Mouse (Mus musculus) hindlimb bud, embryonic 11.5 days (tissue): ENCODE results near the gene Cyfip1.
"Not testable (repeated sequence)": the region's sequence is repeated elsewhere in the genome, so short reads cannot be mapped to it uniquely, and the experiment has no call there.

Source experiments
- DNase-seq: peaks from one replicate; pipeline ENCODE4 v3.0.0-alpha.2; 2012; ENCODE audit warnings: low read depth, low spot score; ENCODE audit errors: extremely low spot score

Cyfip1 gene

DNA sequence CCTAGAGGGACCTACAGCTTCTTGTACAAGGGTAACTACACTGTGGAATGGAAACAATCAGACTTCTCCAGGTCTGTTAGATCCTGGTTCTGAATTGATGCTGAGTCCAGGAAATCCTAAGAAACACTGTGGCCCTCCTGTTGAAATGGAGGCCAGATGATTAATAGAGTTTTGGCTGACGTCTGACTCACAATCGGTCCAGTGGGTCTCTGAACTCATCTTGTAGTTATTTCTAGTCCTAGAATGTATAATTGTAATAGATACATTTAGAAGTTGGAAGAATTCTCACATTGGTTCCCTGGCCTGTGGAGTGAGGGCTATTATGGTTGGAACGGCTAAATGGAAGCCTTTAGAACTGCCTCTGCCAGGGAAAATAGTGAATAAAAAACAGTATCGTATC, 19.6 kb downstream of the Cyfip1 start:
- no peak for DNase-seq

DNA sequence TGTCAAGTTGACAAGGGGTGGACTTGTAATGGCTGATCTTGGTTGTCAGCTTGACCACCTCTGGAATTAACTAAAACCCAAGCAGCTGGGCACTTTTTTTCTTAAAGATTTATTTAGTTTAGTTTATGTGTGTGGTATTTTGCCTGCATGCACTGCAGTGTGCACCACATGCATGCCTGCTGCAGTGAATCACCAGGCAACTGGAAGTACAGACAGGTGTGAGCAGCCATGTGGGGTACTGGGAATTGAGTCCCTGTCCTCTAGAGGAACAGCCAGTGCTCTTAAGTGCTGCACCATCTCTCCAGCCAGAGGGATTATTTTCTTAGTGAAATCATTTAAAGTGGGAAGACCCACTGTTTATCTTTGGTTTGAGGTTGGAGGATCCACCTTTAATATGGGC, 23.5 kb downstream of the Cyfip1 start:
- no peak for DNase-seq

DNA sequence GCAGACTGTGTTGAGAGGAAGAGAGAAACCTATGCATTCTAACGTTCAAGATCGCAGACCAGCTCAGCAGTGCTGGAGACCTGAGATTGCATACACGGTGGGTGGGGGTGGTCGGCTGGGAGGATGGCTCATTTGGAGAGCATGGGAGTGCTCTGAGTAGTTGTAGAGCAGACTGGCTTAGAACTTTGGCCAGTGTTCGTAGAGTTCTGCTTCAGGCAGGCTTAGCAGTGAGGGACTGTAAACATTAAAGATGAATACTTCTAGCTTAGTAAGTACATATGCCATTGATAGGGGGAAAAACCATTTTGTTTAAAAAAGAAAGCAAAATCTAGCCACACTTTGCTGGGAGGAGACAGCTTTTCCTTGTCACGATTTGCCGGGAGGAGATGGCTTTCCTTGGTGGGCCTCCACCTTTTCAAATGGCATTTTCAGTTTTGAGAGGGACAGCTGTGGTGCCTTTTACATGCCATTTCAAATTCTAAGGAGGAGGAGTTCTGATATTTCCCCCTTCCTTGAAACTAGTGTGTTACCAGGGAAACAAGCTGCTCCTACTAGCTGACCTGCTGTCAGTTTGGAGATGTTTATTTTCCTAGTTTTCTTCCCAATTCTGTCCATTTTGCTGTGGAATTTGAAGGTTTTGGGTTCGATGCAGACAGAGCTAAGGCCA, 24.3 kb downstream of the Cyfip1 start:
- DNase-seq, result no peak

DNA sequence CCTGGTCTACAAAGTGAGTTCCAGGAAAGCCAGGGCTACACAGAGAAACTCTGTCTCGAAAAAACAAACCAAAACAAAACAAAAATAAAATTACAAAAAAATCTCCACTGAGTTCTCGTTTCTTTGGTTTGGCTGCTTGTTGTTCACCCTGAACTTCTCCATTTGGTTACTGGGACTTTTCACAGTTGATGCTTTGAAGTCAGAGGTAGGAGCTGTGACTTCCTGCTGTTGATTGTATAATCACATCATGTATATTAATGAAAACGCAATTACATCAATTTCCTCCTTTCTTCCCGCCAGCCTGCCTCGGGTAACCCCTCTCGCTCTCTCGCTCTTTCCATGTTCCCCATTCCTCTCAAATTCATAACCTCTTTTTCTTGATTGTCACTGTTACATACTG, 26.7 kb downstream of the Cyfip1 start:
- DNase-seq, result no peak

DNA sequence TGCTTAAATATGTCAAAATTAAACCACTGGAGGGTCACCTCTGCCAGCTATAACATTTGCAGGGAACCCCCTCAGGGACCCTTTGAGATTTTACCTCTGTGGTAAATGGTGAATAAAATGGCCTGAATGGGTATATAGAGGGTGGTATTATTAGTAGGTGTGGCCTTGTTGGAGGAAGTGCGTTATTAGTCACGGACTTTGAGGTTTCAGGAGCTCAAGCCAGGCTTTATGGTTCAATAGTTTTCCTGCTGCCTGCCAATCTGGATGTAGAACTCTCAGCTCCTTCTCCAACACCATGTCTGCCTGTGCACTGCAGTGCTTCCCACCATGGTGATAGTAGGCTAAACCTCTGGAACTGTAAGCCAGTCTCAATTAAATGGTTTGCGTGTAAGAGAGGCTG, 27.7 kb downstream of the Cyfip1 start:
- DNase-seq, result no peak

DNA sequence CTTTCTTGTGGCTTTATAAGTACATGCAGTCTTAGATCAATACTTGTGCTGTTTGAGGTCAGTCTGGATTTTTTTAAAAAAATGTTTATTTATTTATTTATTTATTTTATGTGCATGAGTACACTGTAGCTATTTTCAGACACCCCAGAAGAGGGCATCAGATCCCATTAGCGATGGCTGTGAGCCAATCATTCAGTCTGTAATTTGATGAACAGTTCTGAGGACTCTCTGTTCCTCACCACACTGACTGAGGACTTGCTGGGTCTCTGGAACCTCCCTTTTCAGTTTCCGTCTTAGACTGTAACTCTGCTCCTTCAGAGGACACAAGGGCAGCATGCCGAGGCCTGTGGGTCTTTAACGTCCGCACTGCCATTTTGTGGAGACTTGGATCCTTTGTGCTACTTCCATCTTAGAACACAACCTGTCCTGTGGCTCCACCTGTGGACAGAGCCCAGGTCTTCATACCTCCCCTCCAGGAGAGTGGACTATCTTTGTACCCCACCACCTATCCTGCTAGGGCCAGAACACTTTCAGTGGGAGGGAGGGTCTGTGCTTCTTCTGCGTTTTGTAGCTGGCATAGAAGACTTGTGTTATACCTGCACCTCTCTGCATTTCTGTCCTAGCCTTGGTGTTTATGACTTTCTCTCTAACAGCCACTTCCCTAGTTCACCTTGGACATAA, 28.9 kb downstream of the Cyfip1 start:
- DNase-seq, result no peak

DNA sequence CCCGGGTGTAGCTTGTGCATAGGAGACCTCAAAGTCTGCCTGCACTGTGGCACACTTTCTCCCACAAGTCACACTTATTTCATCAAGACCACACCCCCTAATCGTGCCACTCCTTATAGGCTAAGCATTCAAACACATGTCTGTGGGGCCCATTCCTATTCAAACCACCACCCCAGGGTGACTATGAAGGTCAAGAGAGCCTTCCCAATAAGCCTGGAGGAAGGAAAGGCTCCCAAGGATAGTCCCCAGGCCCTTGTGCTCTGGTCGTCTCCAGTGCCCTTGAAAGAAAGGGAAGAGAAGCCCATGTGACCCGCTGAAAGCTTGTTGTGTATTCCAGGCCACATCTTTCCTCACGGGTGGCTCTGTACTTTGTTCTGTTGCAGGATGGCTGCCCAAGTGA, 29.9 kb downstream of the Cyfip1 start:
- no peak for DNase-seq

DNA sequence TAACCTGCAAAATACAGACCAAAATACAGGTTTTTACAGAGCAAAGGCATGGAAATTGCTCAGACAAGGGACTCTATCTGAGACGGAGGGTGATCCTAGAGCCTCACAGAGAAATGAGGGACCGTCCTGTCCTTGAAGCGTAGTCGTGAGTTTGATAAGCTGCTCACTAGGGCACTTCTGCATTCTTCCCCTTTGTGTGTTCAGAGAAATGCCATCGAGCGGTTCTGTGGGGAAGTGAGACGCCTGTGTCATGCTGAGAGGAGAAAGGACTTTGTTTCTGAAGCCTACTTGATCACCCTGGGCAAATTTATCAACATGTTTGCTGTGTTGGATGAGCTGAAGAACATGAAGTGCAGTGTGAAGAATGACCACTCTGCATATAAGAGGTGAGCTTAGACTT, 33.2 kb downstream of the Cyfip1 start:
- DNase-seq, result no peak

DNA sequence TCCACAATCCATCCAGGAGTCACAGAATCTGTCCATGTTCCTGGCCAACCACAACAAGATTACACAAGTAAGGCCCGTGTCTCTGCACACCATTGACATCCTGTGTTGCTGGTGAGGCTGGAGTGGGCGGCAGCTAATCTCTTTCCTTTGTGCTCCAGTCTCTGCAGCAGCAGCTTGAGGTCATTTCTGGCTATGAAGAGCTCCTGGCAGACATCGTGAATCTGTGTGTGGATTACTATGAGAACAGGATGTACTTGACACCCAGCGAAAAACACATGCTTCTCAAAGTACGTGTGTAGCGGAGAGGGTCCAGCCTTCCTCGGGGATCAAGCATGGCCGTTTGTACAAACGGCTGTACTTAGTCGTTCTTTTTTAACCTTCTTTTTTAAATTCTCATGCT, 36.2 kb downstream of the Cyfip1 start:
- no peak for DNase-seq

DNA sequence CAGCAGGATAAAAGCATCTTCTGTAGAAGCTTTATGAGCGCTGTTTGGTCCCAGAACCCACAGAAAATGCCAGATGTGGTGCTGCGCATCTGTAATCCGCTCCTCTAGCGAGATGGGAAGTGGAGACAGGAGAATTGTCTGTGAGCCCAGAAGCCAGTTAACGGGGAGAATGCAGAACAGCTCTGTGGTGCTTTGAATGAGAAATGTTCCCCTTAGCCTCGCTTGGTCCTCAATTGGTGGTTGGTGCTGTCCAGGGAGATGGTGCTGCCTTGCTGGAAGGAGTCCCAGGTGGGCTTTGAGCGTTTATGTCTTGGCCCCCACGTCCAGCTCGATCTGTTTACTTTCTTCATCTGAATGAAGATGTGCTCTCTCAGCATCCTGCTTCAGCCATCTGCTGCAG, 39.3 kb downstream of the Cyfip1 start:
- DNase-seq, result no peak

DNA sequence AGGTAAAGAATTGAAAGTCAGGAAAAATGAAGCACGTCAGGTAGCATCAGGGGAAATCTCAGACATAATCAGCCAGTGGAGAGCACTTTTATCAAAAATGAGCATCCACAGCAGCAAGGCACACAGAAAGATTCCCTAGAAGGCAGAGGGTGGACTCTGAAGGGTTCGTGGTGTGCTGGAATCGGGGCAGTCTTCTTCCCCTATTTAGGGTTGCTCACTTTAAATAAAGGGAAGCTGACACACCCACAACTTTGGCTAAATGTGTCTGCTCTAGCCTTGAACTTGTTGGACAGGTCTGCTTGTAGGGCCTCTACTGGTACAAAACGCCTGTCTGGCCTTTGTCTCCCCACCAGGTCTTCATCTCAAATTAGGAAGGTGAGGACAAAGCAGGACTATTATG, 47.1 kb downstream of the Cyfip1 start:
- no peak for DNase-seq

DNA sequence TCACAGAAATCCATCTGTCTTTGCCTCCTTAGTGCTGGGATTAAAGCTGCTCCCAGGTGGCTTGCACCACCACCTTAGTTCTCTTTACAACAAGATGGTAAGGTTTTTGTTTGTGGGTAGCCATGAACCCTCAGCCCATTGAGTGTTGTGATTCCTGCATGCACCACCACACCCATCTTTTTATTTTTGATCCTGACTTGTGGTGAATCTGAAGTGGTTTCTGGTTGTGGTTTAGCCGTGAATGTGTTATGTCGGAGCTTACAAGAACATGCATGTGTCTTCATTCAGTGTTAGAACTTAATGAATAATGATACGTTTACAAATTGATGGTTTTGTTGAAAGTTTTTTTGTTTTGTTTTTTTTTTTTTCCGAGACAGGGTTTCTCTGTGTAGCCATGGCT, 48.5 kb downstream of the Cyfip1 start:
- DNase-seq, result no peak

DNA sequence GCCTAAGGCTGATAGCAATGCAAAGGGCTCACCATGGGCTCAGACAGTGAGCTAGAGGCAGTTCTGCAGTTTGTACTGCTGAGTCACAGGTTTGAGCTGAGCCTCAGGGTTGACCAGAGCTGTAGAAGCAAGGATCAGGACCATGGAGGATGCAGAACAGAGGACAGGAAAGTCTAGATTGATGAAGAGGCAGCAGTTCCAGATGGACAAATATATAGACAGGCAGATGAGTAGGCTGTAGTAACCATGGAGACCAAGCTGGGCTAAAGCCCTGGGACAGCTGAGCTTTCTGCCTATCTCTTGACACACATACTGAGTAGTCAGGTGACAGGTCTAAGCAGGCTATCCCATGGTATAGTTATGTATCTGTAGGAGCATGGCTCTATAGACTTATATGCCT, 49.2 kb downstream of the Cyfip1 start:
- no peak for DNase-seq

DNA sequence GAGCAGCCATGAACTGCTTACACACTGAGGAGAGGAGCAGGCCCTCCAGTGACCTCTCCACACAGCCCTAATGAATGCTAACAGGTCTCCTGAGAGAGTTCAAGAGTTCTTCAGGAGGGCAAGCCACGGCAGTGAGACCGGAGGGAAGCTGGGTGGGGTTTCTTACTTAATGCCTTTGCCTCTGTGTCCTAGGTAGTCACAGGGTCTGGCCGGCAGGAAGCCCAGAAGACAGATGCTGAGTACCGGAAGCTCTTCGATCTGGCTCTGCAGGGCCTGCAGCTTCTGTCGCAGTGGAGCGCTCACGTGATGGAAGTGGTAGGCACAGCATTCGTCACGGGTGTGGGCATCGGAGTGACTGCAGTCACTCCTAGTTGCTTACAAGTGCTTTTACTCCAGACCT, 50.3 kb downstream of the Cyfip1 start:
- no peak for DNase-seq

DNA sequence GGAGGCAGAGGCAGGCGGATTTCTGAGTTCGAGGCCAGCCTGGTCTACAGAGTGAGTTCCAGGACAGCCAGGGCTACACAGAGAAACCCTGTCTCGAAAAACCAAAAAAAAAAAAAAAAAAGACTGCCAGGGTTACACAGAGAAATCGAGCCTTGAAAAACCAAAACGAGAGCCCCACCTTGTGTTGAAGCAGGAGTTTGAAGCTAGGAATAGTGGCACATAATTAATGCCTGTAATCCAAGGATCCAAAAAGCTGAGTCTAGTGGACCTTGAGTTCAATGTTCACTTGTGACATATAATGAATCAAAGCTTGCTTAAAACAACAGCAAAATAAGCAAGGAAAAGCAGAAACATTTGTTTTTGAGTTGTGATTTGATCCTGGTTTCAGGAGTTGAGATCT, 62.2 kb downstream of the Cyfip1 start:
- no peak for DNase-seq

DNA sequence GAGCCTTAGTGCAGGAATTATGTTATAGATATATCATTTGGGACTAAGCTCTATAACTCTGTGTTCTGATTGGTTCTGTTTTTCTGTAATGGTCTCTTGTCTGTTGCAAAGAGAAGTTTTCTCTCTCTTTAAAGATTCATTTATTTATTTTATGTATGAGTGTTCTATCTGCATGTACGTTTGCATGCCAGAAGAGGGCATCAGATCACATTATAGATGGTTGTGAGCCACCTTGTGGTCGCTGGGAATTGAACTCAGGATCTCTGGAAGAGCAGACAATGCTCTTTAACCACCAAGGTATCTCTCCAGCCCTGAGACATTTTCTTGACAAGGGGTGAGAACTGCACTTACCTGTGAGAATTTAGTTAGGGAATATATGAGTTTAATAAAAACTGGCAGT, 63.9 kb downstream of the Cyfip1 start:
- no peak for DNase-seq

DNA sequence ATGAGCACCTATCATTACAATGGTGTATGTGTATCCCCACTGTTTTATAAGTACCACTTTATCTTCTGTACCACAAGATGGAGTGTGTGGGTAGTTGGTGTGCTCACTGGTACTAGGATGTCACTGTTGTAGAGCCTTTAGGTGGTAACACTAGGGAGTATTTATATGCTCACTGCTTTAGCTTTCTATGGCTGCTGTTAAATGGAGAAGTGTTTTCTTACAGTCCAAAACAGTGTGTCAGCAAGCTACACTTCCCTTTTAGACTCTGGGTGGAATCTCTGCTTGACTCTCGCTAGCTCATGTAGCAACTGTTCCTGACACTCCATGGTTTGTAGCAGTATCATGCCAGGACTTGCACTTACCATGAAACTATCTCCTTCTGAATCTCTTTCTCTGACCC, 68.0 kb downstream of the Cyfip1 start:
- DNase-seq, result no peak

DNA sequence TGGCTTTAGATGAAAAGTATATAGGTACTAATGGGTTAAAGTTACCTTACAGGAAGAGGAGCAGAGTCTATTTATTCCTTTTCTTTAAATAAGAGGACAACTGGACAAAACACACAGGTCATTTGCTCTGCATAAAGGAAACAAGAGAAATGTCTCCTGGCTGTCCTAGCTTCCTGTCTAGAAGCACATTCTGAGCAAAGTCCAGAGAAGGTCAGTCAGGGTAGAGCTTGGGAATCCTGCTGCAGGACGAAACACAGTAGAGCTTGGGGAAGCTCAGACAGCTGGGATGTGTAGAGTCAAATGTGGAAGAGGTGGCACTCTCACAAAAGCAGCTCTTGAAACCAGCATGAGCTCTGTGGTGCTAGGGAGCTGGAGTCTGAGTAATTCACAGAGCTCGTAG, 68.8 kb downstream of the Cyfip1 start:
- no peak for DNase-seq

DNA sequence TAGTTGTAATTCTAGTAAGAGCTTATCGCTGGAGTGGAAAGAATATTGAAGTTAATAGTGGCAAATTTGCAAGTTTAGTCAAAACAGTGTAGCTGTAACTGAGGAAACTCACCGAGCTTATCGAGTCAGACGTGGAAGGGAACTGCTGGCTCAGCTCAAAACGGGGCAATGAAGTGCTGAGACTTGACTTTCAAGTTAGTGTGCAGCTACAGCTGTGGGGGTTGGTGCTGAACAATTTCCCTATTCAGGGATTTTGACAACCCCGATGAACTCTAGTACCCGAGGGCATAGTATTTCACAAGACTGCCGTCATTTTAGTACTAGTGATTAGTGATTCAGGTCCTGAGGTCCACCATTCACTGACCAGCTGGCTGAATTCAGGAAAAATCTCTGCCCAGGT, 69.8 kb downstream of the Cyfip1 start:
- no peak for DNase-seq

DNA sequence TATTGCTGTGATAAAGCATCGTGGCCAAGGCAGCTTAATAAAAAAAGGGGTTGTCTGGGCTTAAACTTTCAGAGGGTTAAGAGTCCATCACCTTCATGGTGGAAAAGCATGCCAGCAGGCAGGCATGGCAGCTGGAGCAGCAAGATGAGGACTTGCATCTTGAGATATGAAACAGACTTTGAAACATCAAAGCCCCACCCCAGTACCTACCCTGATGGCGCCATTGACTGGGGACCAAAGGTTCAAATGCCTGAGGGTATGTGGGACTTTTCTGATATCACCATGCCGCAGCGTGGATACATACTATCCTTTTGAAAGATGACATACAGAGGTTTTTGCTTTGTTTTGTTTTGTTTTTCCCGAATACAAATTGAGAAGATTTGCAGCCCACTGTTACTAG, 70.6 kb downstream of the Cyfip1 start:
- DNase-seq, result no peak

DNA sequence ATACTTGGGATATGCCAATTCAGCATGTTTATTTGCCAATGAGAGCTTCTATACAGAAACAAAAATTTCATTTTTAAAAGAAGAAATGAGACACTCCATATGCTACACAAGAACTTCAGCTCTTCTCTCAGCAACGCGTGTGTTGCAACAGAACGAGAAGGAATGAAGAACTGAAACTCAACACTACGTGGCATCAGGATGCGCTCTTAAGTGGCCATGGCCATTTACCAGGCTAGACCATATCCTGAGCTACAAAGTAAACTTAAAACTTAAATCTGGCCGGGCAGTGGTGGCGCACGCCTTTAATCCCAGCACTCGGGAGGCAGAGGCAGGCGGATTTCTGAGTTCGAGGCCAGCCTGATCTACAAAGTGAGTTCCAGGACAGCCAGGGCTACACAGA, 76.8 kb downstream of the Cyfip1 start:
- DNase-seq, result not testable (repeated sequence)

DNA sequence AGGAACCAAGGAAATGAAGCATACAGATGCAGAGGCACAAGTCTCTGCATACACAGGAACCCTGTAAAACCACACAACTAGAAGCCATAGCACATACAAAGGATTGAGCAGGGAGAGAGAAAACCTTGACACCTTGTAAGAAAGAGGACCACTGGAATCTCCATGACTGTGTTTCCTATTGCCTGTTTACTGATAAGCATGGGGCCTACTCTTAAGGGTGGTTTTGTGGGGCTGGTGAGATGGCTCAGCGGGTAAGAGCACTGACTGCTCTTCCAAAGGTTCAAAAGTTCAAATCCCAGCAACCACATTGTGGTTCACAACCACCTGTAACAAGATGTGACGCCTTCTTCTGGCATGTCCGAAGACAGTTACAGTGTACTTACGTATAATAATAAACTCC, 85.7 kb downstream of the Cyfip1 start:
- no peak for DNase-seq

DNA sequence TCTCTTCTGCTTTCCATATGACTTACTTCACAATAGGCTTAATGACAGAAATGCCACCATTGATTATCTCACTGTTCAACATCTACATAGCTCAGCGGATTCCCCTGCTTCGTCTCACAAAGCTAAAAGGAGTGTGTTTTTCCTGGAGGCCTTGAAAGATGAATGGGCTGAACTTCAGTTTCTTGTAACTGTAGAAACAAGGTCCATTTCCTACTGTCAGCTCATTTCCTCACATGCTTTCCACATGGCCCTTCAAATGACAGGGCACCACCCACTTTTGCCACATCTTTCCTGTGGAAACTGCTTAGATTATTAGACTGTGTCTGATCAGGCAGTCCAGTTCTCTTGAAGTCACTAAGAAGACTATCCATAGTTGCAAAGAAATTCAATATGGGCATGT, 87.1 kb downstream of the Cyfip1 start:
- DNase-seq, result no peak
